Mouse (Mus musculus): Measurements from ENCODE around the gene Zp3. TPM values are rescaled to one million over a fixed set of nuclear protein-coding genes. Genes with fewer than 3 reads are reported as not detected.

Zp3 gene
- polyA plus RNA-seq (2016; fragmentation: Nextera tagmentation; extraction: Ambion mirVana), result not detected in 2 replicates

DNA sequence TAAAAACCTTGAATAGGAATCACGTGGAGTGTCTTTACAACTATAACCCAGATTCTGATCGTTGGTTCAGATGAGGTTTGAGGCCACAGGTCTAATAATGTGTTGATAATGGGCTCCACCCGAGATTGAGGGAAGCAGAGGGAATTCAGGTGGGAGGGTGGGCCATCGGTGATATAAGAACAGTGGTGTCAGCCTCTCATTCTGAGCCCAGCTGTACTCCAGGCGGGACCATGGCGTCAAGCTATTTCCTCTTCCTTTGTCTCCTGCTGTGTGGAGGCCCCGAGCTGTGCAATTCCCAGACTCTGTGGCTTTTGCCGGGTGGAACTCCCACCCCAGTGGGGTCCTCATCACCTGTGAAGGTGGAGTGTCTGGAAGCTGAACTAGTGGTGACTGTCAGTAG lies at the start of gene Zp3:
Gene Zp3, plus strand, starts transcription at position 196 of the 400 bp plus-strand sequence.
- Histone ChIP-seq H3K36me3 (no peaks in the 10 kb centered on the region), H3K9ac (replicated peaks) (no peak within 1 kb of the TSS), H3K27me3 (no peaks in the 10 kb centered on the region), H3K9me3 (no peaks in the 10 kb centered on the region), H3K4me1 (replicated peaks) (no peaks in the 10 kb centered on the region), H3K27ac (no peak within 1 kb of the TSS), H3K4me2 (no peak within 1 kb of the TSS), H3K4me3 (replicated peaks) (no peak within 1 kb of the TSS)
- WGBS, result 70% methylated on average over 8 of the region's 8 CpGs
- ATAC-seq (ENCODE audit: insufficient number of reproducible peaks, insufficient read depth, low FRiP score, low TSS enrichment, low read depth), result no peak

DNA sequence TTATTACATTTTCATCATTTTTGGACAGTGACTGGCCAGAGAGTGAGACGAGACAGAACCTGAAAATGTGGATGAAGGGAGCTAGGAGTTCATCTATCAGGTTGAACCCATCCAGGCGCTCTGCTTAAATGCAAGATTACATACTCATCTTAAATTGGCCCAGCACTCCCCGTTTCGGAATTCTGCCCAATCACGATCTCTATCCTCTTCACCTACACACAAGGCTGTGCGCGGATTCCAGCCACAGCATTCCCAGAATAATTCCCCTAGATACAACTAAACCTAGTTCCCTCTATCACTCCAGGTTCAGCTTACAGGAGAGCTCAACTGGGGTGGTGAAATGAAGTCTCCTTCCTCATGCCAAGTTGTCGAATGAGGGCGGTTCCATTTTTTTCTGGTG lies 48.4 kb upstream of the Zp3 start:
- WGBS, result 92% methylated on average over 9 of the region's 9 CpGs
- Histone ChIP-seq H3K27ac (no peak overlapping the region), H3K4me2 (no peak overlapping the region), H3K36me3 (peaks cover 57% of the 10 kb centered on the region), H3K27me3 (no peaks in the 10 kb centered on the region), H3K9ac (replicated peaks) (0 out of 2 replicates have a peak overlapping the region, but pooled peaks have one; percentile 31), H3K9me3 (no peaks in the 10 kb centered on the region), H3K4me1 (replicated peaks) (peaks cover 12% of the 10 kb centered on the region), H3K4me3 (replicated peaks) (no peak overlapping the region)
- no peak for ATAC-seq (ENCODE audit: insufficient number of reproducible peaks, insufficient read depth, low FRiP score, low TSS enrichment, low read depth)

DNA sequence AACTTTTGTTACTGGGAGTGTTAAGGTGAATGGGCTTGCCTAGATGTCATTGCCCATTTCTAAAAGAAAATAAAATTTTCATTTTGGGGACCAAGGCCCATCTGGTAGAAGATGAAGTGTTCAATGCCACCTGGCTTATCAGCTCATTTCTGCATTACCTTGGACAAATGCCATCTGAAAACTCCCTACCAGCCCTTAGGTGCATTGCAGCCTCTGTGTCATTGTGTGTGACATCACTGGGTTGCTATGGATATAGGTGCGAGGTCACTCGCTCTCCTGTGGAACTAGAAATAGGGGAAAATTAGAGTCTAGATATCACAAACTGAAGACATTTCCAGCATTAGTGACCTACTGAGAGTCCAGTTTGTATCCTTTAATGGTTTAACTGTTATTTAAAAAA lies 47.5 kb upstream of the Zp3 start:
- WGBS, result 96% methylated on average over 2 of the region's 2 CpGs
- Histone ChIP-seq H3K4me2 (peak overlapping the region; percentile 71), H3K4me3 (replicated peaks) (0 out of 2 replicates have a peak overlapping the region, but pooled peaks have one; percentile 9), H3K27ac (no peak overlapping the region), H3K27me3 (no peaks in the 10 kb centered on the region), H3K9ac (replicated peaks) (no peak overlapping the region), H3K9me3 (no peaks in the 10 kb centered on the region), H3K4me1 (replicated peaks) (peaks cover 12% of the 10 kb centered on the region), H3K36me3 (peaks cover 49% of the 10 kb centered on the region)
- ATAC-seq (ENCODE audit: insufficient number of reproducible peaks, insufficient read depth, low FRiP score, low TSS enrichment, low read depth), result no peak

DNA sequence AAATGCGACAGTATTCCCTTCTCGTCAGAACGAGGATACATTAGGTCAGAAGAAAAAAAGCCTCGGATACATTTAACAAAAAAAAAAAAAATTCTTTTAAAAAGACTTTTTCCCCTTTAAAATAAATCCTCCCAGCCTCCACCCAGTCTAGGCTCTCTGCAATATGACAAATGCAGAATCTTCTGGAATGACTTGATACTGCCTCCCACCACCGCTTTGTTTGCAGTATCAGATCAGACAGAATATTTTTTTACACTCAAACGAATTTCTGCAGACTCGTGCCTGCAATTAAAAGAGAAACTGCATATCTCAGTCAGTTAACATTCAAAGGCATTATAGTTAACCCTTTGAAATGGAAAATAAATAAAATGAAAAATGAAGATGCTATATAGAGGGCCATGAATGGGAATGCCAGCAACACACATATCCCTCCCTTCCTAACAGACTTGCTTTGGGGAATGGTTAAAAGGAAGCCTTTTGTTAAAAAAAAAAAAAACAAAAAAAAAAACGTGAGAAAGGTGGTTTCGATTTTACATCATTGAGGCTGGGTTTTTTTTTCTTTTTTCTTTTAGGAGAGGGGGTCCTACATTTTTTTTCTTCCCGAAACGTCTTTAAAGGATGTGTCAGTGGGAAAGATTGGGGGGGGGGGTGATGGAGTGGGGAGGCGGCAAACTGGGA lies 46.5 kb upstream of the Zp3 start:
- H3K9me3 ChIP-seq, result no peaks in the 10 kb centered on the region
- H3K27ac ChIP-seq, result peak overlapping the region; percentile 97
- H3K4me1 ChIP-seq (replicated peaks), result peaks cover 12% of the 10 kb centered on the region
- H3K27me3 ChIP-seq, result no peaks in the 10 kb centered on the region
- 17% methylated on average over 12 of the region's 12 CpGs for WGBS
- peak overlapping the region; percentile 71 for H3K4me2 ChIP-seq
- peaks cover 39% of the 10 kb centered on the region for H3K36me3 ChIP-seq
- H3K4me3 ChIP-seq (replicated peaks), result peak overlapping the region; percentile 91
- peak overlapping the region; percentile 88 for H3K9ac ChIP-seq (replicated peaks)
- no peak for ATAC-seq (ENCODE audit: insufficient number of reproducible peaks, insufficient read depth, low FRiP score, low TSS enrichment, low read depth)

DNA sequence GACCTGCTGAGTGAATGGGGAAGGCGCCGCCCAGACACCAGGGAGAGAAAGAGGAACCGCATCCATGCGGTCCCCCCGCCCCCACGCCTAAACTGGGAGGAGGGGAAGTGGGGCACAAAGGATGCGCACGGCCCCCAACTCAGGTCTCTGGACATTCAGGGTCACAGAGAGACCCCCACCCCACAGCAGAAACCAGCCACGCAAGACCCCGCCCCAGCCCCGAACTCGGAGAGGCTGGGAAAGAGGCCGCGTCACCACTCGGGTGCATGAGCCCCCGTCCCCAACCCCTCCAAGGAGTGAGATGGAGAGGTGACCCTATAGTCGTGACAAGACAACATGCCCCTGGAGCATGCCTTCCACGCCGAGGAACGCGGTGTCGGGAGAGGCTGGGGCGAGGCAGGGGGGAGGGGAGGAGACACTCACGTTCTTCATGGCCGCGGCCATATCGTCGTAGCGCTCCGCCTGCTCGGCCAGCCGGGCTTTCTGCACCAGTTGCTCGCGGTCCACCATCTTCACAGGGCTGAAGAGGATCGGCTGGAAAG lies 45.9 kb upstream of the Zp3 start:
- Histone ChIP-seq H3K27me3 (no peaks in the 10 kb centered on the region), H3K36me3 (peaks cover 35% of the 10 kb centered on the region), H3K4me2 (peak overlapping the region; percentile 71), H3K9ac (replicated peaks) (peak overlapping the region; percentile 88), H3K9me3 (no peaks in the 10 kb centered on the region), H3K4me1 (replicated peaks) (peaks cover 12% of the 10 kb centered on the region), H3K4me3 (replicated peaks) (peak overlapping the region; percentile 91), H3K27ac (peak overlapping the region; percentile 97)
- WGBS, result under 1% methylated on average over 35 of the region's 35 CpGs
- ATAC-seq (ENCODE audit: insufficient number of reproducible peaks, insufficient read depth, low FRiP score, low TSS enrichment, low read depth), result peak; percentile 57

DNA sequence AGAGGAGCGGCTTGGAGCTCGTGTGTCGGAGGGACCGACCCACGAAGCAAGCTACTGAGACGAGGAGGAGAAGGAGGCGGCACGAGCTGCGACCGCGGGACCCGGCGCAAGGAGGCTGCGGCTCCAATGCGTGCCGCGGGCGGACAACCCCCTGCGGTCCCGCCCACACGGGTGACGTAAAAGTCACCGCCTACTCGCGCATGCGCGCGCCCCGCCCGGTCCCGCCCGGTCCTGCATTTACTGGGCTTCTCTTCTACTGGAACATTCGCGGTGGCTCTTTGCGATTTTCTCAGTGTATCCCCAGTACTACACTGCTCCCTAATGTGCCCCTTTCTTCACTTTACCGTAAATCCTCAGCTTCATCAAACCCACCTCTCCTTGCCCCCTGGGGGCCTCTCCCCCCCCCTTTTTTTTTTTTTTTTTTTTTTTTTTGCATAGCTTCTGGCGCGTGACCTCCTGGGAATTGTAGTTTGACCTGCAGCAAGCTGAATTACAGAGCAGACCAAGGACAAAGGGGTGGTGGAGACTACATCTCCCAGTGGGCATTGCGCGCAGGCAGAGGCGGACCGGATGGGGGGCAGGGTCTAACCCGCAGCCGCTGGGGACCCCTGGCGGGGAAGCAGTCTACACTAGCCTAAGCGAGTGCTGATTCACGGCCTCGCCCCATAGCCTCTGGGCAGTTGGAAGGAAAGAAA lies 45.3 kb upstream of the Zp3 start, which contains the start of gene Ywhag:
Gene Ywhag, minus strand, starts transcription at position 136 of the 695 bp plus-strand sequence.
- H3K4me2 ChIP-seq, result peak within 1 kb of the TSS; percentile 71
- H3K36me3 ChIP-seq, result peaks cover 29% of the 10 kb centered on the region
- peak within 1 kb of the TSS; percentile 88 for H3K9ac ChIP-seq (replicated peaks)
- peak within 1 kb of the TSS; percentile 91 for H3K4me3 ChIP-seq (replicated peaks)
- ATAC-seq (ENCODE audit: insufficient number of reproducible peaks, insufficient read depth, low FRiP score, low TSS enrichment, low read depth), result peak; percentile 98
- H3K4me1 ChIP-seq (replicated peaks), result peaks cover 12% of the 10 kb centered on the region
- H3K27ac ChIP-seq, result peak within 1 kb of the TSS; percentile 97
- peaks cover 2% of the 10 kb centered on the region; the same call in 1 of the 2 replicates for H3K9me3 ChIP-seq
- WGBS, result under 1% methylated on average over 48 of the region's 48 CpGs
- no peaks in the 10 kb centered on the region for H3K27me3 ChIP-seq

DNA sequence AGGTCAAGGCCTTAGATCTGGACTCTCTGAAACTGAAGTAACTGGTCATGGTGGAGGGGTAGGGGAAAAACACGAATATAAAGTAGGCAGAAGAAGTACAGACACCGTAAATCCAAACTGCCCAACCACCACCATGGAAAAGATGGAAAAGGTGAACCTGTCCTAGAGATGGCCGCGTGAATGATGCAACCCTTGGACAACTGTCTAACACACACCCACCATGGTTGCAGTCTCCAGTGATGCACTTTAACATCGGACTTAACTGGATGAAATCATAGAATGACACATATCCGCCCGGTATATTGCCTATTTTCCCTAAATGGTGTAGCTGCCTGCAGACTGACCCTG lies 44.7 kb upstream of the Zp3 start:
- peak overlapping the region; percentile 97 for H3K27ac ChIP-seq
- peak overlapping the region; percentile 91 for H3K4me3 ChIP-seq (replicated peaks)
- peak; percentile 35 for ATAC-seq (ENCODE audit: insufficient number of reproducible peaks, insufficient read depth, low FRiP score, low TSS enrichment, low read depth)
- H3K4me1 ChIP-seq (replicated peaks), result peaks cover 12% of the 10 kb centered on the region
- WGBS, result 57% methylated on average over 7 of the region's 7 CpGs
- peak overlapping the region; percentile 71 for H3K4me2 ChIP-seq
- no peaks in the 10 kb centered on the region for H3K27me3 ChIP-seq
- peaks cover 3% of the 10 kb centered on the region; the same call in 1 of the 2 replicates for H3K9me3 ChIP-seq
- H3K36me3 ChIP-seq, result peaks cover 23% of the 10 kb centered on the region
- no peak overlapping the region; the same call in 1 of the 2 replicates for H3K9ac ChIP-seq (replicated peaks)

DNA sequence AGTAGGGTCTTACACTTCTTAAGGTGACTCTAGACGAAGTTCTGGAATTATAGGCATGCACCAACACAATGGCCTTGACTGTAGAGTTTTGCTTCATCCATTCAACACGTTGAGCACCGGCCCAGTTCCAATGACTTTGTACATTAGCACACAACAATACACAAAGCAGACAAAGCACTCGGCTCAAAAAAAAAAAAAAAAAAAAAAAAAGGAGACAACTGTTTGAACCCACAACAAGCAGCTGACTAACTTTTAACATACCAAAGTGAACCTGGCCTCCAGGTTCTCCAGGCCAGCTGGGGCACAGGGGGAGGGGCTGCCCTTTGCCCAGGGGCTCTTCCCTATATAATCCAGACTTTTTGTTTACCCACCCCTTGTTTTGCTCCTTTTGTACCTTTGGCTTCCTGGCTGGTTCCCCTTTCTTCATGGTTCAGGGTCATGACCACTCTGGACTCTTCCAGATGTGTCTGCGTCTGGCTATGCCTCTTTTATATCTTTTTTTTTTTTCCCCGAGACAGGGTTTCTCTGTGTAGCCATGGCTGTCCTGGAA lies 44.2 kb upstream of the Zp3 start:
- Histone ChIP-seq H3K9me3 (peaks cover 3% of the 10 kb centered on the region; the same call in 1 of the 2 replicates), H3K36me3 (peaks cover 18% of the 10 kb centered on the region), H3K4me2 (peak overlapping the region; percentile 71; the same call in 1 of the 2 replicates), H3K9ac (replicated peaks) (no peak overlapping the region), H3K4me3 (replicated peaks) (no peak overlapping the region), H3K27ac (peak overlapping the region; percentile 97; the same call in 1 of the 2 replicates), H3K27me3 (no peaks in the 10 kb centered on the region), H3K4me1 (replicated peaks) (peaks cover 12% of the 10 kb centered on the region)
- no peak for ATAC-seq (ENCODE audit: insufficient number of reproducible peaks, insufficient read depth, low FRiP score, low TSS enrichment, low read depth)
- WGBS, result 82% methylated on average over 6 of the region's 6 CpGs

DNA sequence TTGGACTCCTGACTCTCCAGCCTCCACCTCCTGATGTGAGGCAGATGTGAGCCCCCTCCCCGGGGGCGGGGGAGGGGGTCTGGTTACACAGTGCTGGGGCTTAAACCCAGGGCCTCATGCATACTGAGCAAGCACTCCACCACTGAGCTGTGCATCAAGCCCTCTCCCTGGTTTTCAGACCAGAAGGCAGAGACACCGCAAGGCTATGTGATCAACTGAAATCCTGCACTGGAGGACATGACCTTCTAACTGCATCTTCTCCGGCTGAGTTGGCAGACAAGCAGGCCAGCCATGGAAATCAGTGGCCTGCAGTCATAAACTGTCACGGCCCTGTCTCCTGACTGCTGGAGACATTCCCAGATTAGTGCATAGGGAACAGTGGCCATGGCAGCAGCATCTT lies 39.3 kb upstream of the Zp3 start:
- 59% methylated on average over 5 of the region's 5 CpGs for WGBS
- Histone ChIP-seq H3K4me1 (replicated peaks) (no peaks in the 10 kb centered on the region), H3K4me2 (no peak overlapping the region), H3K27me3 (no peaks in the 10 kb centered on the region), H3K4me3 (replicated peaks) (no peak overlapping the region), H3K9me3 (peaks cover 3% of the 10 kb centered on the region; the same call in 1 of the 2 replicates), H3K36me3 (no peaks in the 10 kb centered on the region), H3K9ac (replicated peaks) (no peak overlapping the region), H3K27ac (no peak overlapping the region)
- ATAC-seq (ENCODE audit: insufficient number of reproducible peaks, insufficient read depth, low FRiP score, low TSS enrichment, low read depth), result no peak

DNA sequence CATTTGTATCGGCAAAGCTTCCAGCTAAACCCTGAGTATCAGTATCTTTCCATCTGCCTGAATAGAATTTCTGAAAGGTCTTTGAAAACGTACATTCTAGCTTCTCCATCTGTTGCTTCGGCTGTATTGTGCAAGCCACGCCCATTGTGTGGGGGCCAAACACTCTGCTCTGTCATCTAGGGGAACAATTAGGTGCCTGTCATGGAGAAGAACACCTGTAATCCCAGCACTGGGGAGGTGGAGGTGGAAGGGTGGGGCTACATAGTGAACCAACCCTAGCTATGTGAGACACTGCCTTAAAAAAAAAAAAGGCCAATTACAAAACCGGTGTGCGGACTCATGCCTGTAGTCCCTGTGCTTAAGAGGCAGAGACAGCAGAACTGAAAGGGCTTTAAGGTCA lies 37.2 kb upstream of the Zp3 start:
- Histone ChIP-seq H3K4me3 (replicated peaks) (no peak overlapping the region), H3K4me1 (replicated peaks) (peaks cover 10% of the 10 kb centered on the region), H3K4me2 (no peak overlapping the region), H3K27ac (no peak overlapping the region), H3K36me3 (no peaks in the 10 kb centered on the region), H3K9ac (replicated peaks) (no peak overlapping the region), H3K9me3 (peaks cover 3% of the 10 kb centered on the region; the same call in 1 of the 2 replicates), H3K27me3 (no peaks in the 10 kb centered on the region)
- no peak for ATAC-seq (ENCODE audit: insufficient number of reproducible peaks, insufficient read depth, low FRiP score, low TSS enrichment, low read depth)
- WGBS, result 77% methylated on average over 6 of the region's 6 CpGs

DNA sequence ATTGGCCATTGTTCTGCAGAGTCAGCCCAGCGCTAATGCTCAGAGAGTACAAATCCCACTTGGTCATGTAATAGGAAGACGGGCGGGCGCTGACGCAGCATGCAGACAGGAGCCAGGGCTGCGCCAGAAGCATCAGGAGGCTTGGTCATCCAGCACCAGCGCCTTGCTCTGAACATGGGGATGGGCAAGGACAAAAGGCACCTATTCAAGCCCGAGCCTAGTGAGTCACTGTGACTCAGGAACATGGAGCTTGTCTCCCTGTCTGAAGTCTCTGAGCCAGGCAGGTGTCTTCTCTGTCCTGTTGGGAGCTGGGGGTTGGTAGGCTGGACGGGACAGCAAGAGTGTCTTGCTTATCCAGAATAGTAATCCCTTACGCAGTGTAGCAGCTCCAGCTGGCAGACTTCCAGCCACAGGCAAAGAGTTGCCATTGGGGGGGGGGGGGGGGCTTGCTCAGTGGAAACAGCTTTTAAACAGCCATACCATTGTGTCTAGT lies 33.9 kb upstream of the Zp3 start:
- no peak for ATAC-seq (ENCODE audit: insufficient number of reproducible peaks, insufficient read depth, low FRiP score, low TSS enrichment, low read depth)
- no peak overlapping the region for H3K4me3 ChIP-seq (replicated peaks)
- no peak overlapping the region for H3K4me2 ChIP-seq
- H3K4me1 ChIP-seq (replicated peaks), result peaks cover 10% of the 10 kb centered on the region
- H3K27me3 ChIP-seq, result no peaks in the 10 kb centered on the region
- H3K9ac ChIP-seq (replicated peaks), result no peak overlapping the region
- H3K9me3 ChIP-seq, result no peaks in the 10 kb centered on the region
- no peaks in the 10 kb centered on the region for H3K36me3 ChIP-seq
- no peak overlapping the region for H3K27ac ChIP-seq
- 60% methylated on average over 10 of the region's 10 CpGs for WGBS

Measured in limb, embryonic 12.5 days (tissue).